Mouse (Mus musculus) cerebellum, adult 2 months (tissue): ENCODE measurements at regions not wholly inside any gene's neighbourhood (a gene's known extent, or its start where the extent isn't known, plus 50 kb on each side); places are given as distances from the start of the nearest gene placed in this dataset.

Source experiments
- CTCF ChIP-seq: fragments of 200-500 bp; IDR thresholded peaks from 2 replicates; pipeline ENCODE4 v1.5.1; 2011; ENCODE audit warnings: low read depth, mild to moderate bottlenecking, control low read depth, low read length, moderate library complexity, borderline replicate concordance; ENCODE audit not compliant: insufficient read depth
- POLR2A ChIP-seq: fragments of 200-500 bp; IDR thresholded peaks from 2 replicates; pipeline ENCODE4 v1.6.1; 2011; ENCODE audit warnings: low read length, control low read depth, borderline replicate concordance; ENCODE audit not compliant: insufficient read depth

- TF ChIP-seq POLR2A (no peak), CTCF (no peak)
Measured at GRCm38 (mm10) chr4:69077316-69077715, 123.1 kb upstream of the Brinp1 start.
